Mouse (Mus musculus) midbrain, embryonic 11.5 days (tissue): Measurements from ENCODE around the gene Ctnna3. TPM values are rescaled to one million over a fixed set of nuclear protein-coding genes. Genes with fewer than 3 reads are reported as not detected.
"Not testable (repeated sequence)": the region's sequence is repeated elsewhere in the genome, so short reads cannot be mapped to it uniquely, and the experiment has no call there.

Experiments
- ATAC-seq: fragments of 200-750 bp; cut with Nextera tagmentation; 2 replicates; pipeline ENCODE4 v1.8.0; 2017; ENCODE audit warnings: moderate TSS enrichment, moderate library complexity; ENCODE audit not compliant: low FRiP score
- DNase-seq: peaks from one replicate; pipeline ENCODE4 v3.0.0; 2015; ENCODE audit warnings: low spot score; ENCODE audit errors: missing footprints
- H3K27ac ChIP-seq: fragments of 300-500 bp; sonication (generic); 2 replicates; pipeline ENCODE4 v1.5.1; 2014; ENCODE audit warnings: low read depth, low read length
- H3K27me3 ChIP-seq: fragments of 300-500 bp; sonication (generic); 2 replicates; pipeline ENCODE4 v1.6.1; 2014; ENCODE audit warnings: mild to moderate bottlenecking, low read length, moderate library complexity, mixed read lengths; ENCODE audit not compliant: control insufficient read depth, insufficient read depth
- H3K36me3 ChIP-seq: fragments of 300-500 bp; sonication (generic); 2 replicates; pipeline ENCODE4 v1.6.1; 2014; ENCODE audit warnings: mild to moderate bottlenecking, low read length, moderate library complexity, mixed read lengths; ENCODE audit not compliant: control insufficient read depth, insufficient read depth
- H3K4me1 ChIP-seq: fragments of 300-500 bp; sonication (generic); 2 replicates; pipeline ENCODE4 v1.6.1; 2014; ENCODE audit warnings: low read length; ENCODE audit not compliant: control insufficient read depth, insufficient read depth
- H3K4me2 ChIP-seq: fragments of 300-500 bp; sonication (generic); 2 replicates; pipeline ENCODE4 v1.6.1; 2014; ENCODE audit warnings: mild to moderate bottlenecking, moderate library complexity
- H3K4me3 ChIP-seq: fragments of 300-500 bp; sonication (generic); 2 replicates; pipeline ENCODE4 v1.5.1; 2014; ENCODE audit warnings: low read depth, low read length
- H3K9ac ChIP-seq: fragments of 300-500 bp; sonication (generic); 2 replicates; pipeline ENCODE4 v1.6.1; 2014; ENCODE audit warnings: low read length
- H3K9me3 ChIP-seq: fragments of 300-500 bp; sonication (generic); 2 replicates; pipeline ENCODE4 v1.6.1; 2016; ENCODE audit warnings: low read length; ENCODE audit not compliant: control insufficient read depth
- WGBS: fragments of 180-500 bp; shearing (Covaris S2); extraction: QIAGEN DNeasy Blood & Tissue Kit; methylation state at CpG from one replicate; pipeline ENCODE4 v1.1.7; 2014; 5-methylcytosine and 5-hydroxymethylcytosine counted together
- polyA plus RNA-seq: library from polyadenylated mRNA; unstranded; fragments of >200 nt; fragmentation: Nextera tagmentation; extraction: Ambion mirVana; gene quantifications from 2 replicates; pipeline ENCODE4 v1.2.1, GENCODE M21; 2014

Ctnna3 gene
- polyA plus RNA-seq, 1 experiment from 2014 or later = not detected

- Histone ChIP-seq H3K9ac (no peak overlapping the region), H3K27ac (no peak overlapping the region), H3K27me3 (no peaks in the 10 kb centered on the region), H3K9me3 (no peaks in the 10 kb centered on the region), H3K36me3 (no peaks in the 10 kb centered on the region), H3K4me3 (no peak overlapping the region), H3K4me2 (no peak overlapping the region), H3K4me1 (no peaks in the 10 kb centered on the region)
- no peak for DNase-seq
- ATAC-seq = no peak
- WGBS = 87% methylated on average over 2 of the region's 2 CpGs
Observed at GRCm38 (mm10) chr10:64643976-64644375, 1214.1 kb downstream of the Ctnna3 start.

- Histone ChIP-seq H3K9ac (no peak overlapping the region), H3K4me2 (no peak overlapping the region; the same call in 1 of the 2 replicates), H3K27ac (no peak overlapping the region), H3K27me3 (no peaks in the 10 kb centered on the region), H3K4me3 (no peak overlapping the region), H3K9me3 (no peaks in the 10 kb centered on the region), H3K36me3 (no peaks in the 10 kb centered on the region), H3K4me1 (no peaks in the 10 kb centered on the region)
- ATAC-seq (peak; percentile 85), DNase-seq (no peak)
- WGBS = 23% methylated on average over 4 of the region's 4 CpGs
Observed at GRCm38 (mm10) chr10:64661190-64661589, 1231.3 kb downstream of the Ctnna3 start.

GRCm38 (mm10) chr10:64671469-64671868, 1241.6 kb downstream of the Ctnna3 start:
- no peak overlapping the region for H3K9ac ChIP-seq
- WGBS = 73% methylated on average over 2 of the region's 2 CpGs
- no peaks in the 10 kb centered on the region for H3K9me3 ChIP-seq
- H3K27ac ChIP-seq = no peak overlapping the region
- H3K36me3 ChIP-seq = no peaks in the 10 kb centered on the region
- H3K27me3 ChIP-seq = no peaks in the 10 kb centered on the region
- no peaks in the 10 kb centered on the region for H3K4me1 ChIP-seq
- ATAC-seq (no peak), DNase-seq (no peak)
- no peak overlapping the region for H3K4me3 ChIP-seq
- H3K4me2 ChIP-seq = no peak overlapping the region

- no peak overlapping the region for H3K9ac ChIP-seq
- H3K4me3 ChIP-seq = no peak overlapping the region
- H3K4me1 ChIP-seq = no peaks in the 10 kb centered on the region
- no peak for ATAC-seq
- no peak overlapping the region for H3K27ac ChIP-seq
- no peaks in the 10 kb centered on the region for H3K9me3 ChIP-seq
- no peak overlapping the region for H3K4me2 ChIP-seq
- H3K36me3 ChIP-seq = no peaks in the 10 kb centered on the region
- no peaks in the 10 kb centered on the region for H3K27me3 ChIP-seq
- WGBS = 94% methylated on average over 3 of the region's 3 CpGs
- DNase-seq = no peak
Observed at GRCm38 (mm10) chr10:64675796-64676195, 1245.9 kb downstream of the Ctnna3 start.

GRCm38 (mm10) chr10:64710017-64710416, 1280.1 kb downstream of the Ctnna3 start:
- no peaks in the 10 kb centered on the region for H3K27me3 ChIP-seq
- H3K27ac ChIP-seq = no peak overlapping the region
- H3K36me3 ChIP-seq = no peaks in the 10 kb centered on the region
- no peak for DNase-seq
- no peaks in the 10 kb centered on the region for H3K9me3 ChIP-seq
- H3K4me3 ChIP-seq = no peak overlapping the region
- H3K4me2 ChIP-seq = no peak overlapping the region
- 87% methylated on average over 2 of the region's 2 CpGs for WGBS
- no peaks in the 10 kb centered on the region for H3K4me1 ChIP-seq
- no peak overlapping the region for H3K9ac ChIP-seq
- ATAC-seq = no peak

- H3K27me3 ChIP-seq = no peaks in the 10 kb centered on the region
- H3K4me1 ChIP-seq = no peaks in the 10 kb centered on the region
- H3K4me2 ChIP-seq = no peak overlapping the region
- H3K27ac ChIP-seq = no peak overlapping the region
- 84% methylated on average over 9 of the region's 9 CpGs for WGBS
- H3K4me3 ChIP-seq = no peak overlapping the region
- ATAC-seq (no peak), DNase-seq (no peak)
- no peaks in the 10 kb centered on the region for H3K36me3 ChIP-seq
- no peak overlapping the region for H3K9ac ChIP-seq
- H3K9me3 ChIP-seq = no peaks in the 10 kb centered on the region
Observed at GRCm38 (mm10) chr10:64718036-64718435, 1288.1 kb downstream of the Ctnna3 start.

GRCm38 (mm10) chr10:64735692-64736091, 1305.8 kb downstream of the Ctnna3 start:
- no peaks in the 10 kb centered on the region for H3K36me3 ChIP-seq
- H3K27ac ChIP-seq = no peak overlapping the region
- ATAC-seq (no peak), DNase-seq (no peak)
- H3K4me2 ChIP-seq = no peak overlapping the region
- no peaks in the 10 kb centered on the region for H3K4me1 ChIP-seq
- no peaks in the 10 kb centered on the region for H3K9me3 ChIP-seq
- no peak overlapping the region for H3K4me3 ChIP-seq
- WGBS = 88% methylated on average over 2 of the region's 2 CpGs
- no peak overlapping the region for H3K9ac ChIP-seq
- no peaks in the 10 kb centered on the region for H3K27me3 ChIP-seq

GRCm38 (mm10) chr10:64736616-64737015, 1306.7 kb downstream of the Ctnna3 start:
- Histone ChIP-seq H3K27me3 (no peaks in the 10 kb centered on the region), H3K4me2 (no peak overlapping the region), H3K36me3 (no peaks in the 10 kb centered on the region), H3K4me3 (no peak overlapping the region), H3K9ac (no peak overlapping the region), H3K9me3 (no peaks in the 10 kb centered on the region), H3K4me1 (no peaks in the 10 kb centered on the region), H3K27ac (no peak overlapping the region)
- 42% methylated on average over 2 of the region's 2 CpGs for WGBS
- ATAC-seq (no peak), DNase-seq (no peak)

- not testable (repeated sequence) for H3K4me2 ChIP-seq, DNase-seq, H3K27me3 ChIP-seq, H3K27ac ChIP-seq, ATAC-seq, H3K36me3 ChIP-seq, H3K4me3 ChIP-seq, H3K9ac ChIP-seq, H3K4me1 ChIP-seq, H3K9me3 ChIP-seq
- WGBS = 84% methylated on average over 11 of the region's 11 CpGs
Observed at GRCm38 (mm10) chr10:64741721-64742120, 1311.8 kb downstream of the Ctnna3 start.

GRCm38 (mm10) chr10:64744099-64744498, 1314.2 kb downstream of the Ctnna3 start:
- H3K27me3 ChIP-seq, ATAC-seq, H3K4me1 ChIP-seq, H3K9me3 ChIP-seq, H3K27ac ChIP-seq, H3K36me3 ChIP-seq, H3K9ac ChIP-seq, H3K4me3 ChIP-seq, H3K4me2 ChIP-seq, DNase-seq: not testable (repeated sequence)
- WGBS = 32% methylated on average over 3 of the region's 3 CpGs
